Mouse (Mus musculus): ENCODE results near the gene Cul7. TPM values are rescaled to one million over a fixed set of nuclear protein-coding genes. Genes with fewer than 3 reads are reported as not detected.

Cul7 gene
- polyA plus RNA-seq, 1 experiment = 13.8 TPM

Other genes starting within 250 kb of the Cul7 start
- not detected in 2 replicates for gene Crip3, start 221.4 kb upstream of the Cul7 start, polyA plus RNA-seq (2012; ENCODE audit: insufficient read depth, insufficient read length, missing spikeins)
- gene Slc22a7, start 211.9 kb upstream of the Cul7 start, polyA plus RNA-seq (2012; ENCODE audit: insufficient read depth, insufficient read length, missing spikeins) = not detected in 2 replicates
- not detected in 2 replicates for gene Ttbk1, start 162.7 kb upstream of the Cul7 start, polyA plus RNA-seq (2012; ENCODE audit: insufficient read depth, insufficient read length, missing spikeins)
- gene Dnph1, start 153.6 kb upstream of the Cul7 start, polyA plus RNA-seq (2012; ENCODE audit: insufficient read depth, insufficient read length, missing spikeins) = 0.87 TPM in 1 of 2 replicates, not detected in the other
- gene Cul9, start 103.9 kb upstream of the Cul7 start, polyA plus RNA-seq (2012; ENCODE audit: insufficient read depth, insufficient read length, missing spikeins) = 11.6 and 14.5 TPM in 2 replicates
- gene Srf, start 94.2 kb upstream of the Cul7 start, polyA plus RNA-seq (2012; ENCODE audit: insufficient read depth, insufficient read length, missing spikeins) = 17.6 and 19.1 TPM in 2 replicates
- 0.42 TPM in 1 of 2 replicates, not detected in the other for gene Ptk7, start 20.8 kb upstream of the Cul7 start, polyA plus RNA-seq (2012; ENCODE audit: insufficient read depth, insufficient read length, missing spikeins)
- 15.7 and 15.9 TPM in 2 replicates for gene Klc4, start 4.3 kb upstream of the Cul7 start, polyA plus RNA-seq (2012; ENCODE audit: insufficient read depth, insufficient read length, missing spikeins)
- gene Mrpl2, start 4.1 kb upstream of the Cul7 start, polyA plus RNA-seq (2012; ENCODE audit: insufficient read depth, insufficient read length, missing spikeins) = 118 and 151 TPM in 2 replicates
- gene Rrp36, start 24.0 kb downstream of the Cul7 start, polyA plus RNA-seq (2012; ENCODE audit: insufficient read depth, insufficient read length, missing spikeins) = 19.7 and 20.6 TPM in 2 replicates
- gene Mea1, start 28.5 kb downstream of the Cul7 start, polyA plus RNA-seq (2012; ENCODE audit: insufficient read depth, insufficient read length, missing spikeins) = 121 and 148 TPM in 2 replicates
- gene Klhdc3, start 30.6 kb downstream of the Cul7 start, polyA plus RNA-seq (2012; ENCODE audit: insufficient read depth, insufficient read length, missing spikeins) = 24.2 and 24.8 TPM in 2 replicates
- 33.3 and 37.8 TPM in 2 replicates for gene Ppp2r5d, start 54.8 kb downstream of the Cul7 start, polyA plus RNA-seq (2012; ENCODE audit: insufficient read depth, insufficient read length, missing spikeins)
- 42.3 and 56.0 TPM in 2 replicates for gene Pex6, start 61.1 kb downstream of the Cul7 start, polyA plus RNA-seq (2012; ENCODE audit: insufficient read depth, insufficient read length, missing spikeins)
- 4.0 TPM in 1 of 2 replicates, not detected in the other for gene Gnmt, start 78.8 kb downstream of the Cul7 start, polyA plus RNA-seq (2012; ENCODE audit: insufficient read depth, insufficient read length, missing spikeins)
- gene Cnpy3, start 101.9 kb downstream of the Cul7 start, polyA plus RNA-seq (2012; ENCODE audit: insufficient read depth, insufficient read length, missing spikeins) = 14.2 and 16.3 TPM in 2 replicates
- not detected in 2 replicates for gene Ptcra, start 113.4 kb downstream of the Cul7 start, polyA plus RNA-seq (2012; ENCODE audit: insufficient read depth, insufficient read length, missing spikeins)
- 62.8 and 70.6 TPM in 2 replicates for gene 2310039H08Rik, start 122.3 kb downstream of the Cul7 start, polyA plus RNA-seq (2012; ENCODE audit: insufficient read depth, insufficient read length, missing spikeins)
- 51.1 and 77.6 TPM in 2 replicates for gene Rpl7l1, start 132.3 kb downstream of the Cul7 start, polyA plus RNA-seq (2012; ENCODE audit: insufficient read depth, insufficient read length, missing spikeins)
- gene Bicral, start 208.1 kb downstream of the Cul7 start, polyA plus RNA-seq (2012; ENCODE audit: insufficient read depth, insufficient read length, missing spikeins) = 5.3 and 9.8 TPM in 2 replicates
- 10.1 TPM in 2 replicates for gene Tbcc, start 240.3 kb downstream of the Cul7 start, polyA plus RNA-seq (2012; ENCODE audit: insufficient read depth, insufficient read length, missing spikeins)

Data from brown adipose tissue, adult 24 weeks (tissue).